Mouse (Mus musculus) forebrain, embryonic 14.5 days (tissue): ENCODE data around the gene Gast. TPM values are rescaled to one million over a fixed set of nuclear protein-coding genes. Genes with fewer than 3 reads are reported as not detected.

Source experiments
- ATAC-seq: fragments of 200-750 bp; cut with Nextera tagmentation; 2 replicates; pipeline ENCODE4 v1.8.0; 2017; ENCODE audit warnings: mild to moderate bottlenecking, moderate library complexity
- DNase-seq: peaks from one replicate; pipeline ENCODE4 v3.0.0-alpha.2; 2015; ENCODE audit warnings: low spot score
- H3K27ac ChIP-seq: fragments of 300-500 bp; sonication (generic); 2 replicates; pipeline ENCODE4 v1.5.1; 2014; ENCODE audit warnings: low read depth, mild to moderate bottlenecking, control low read depth, low read length, moderate library complexity
- H3K27me3 ChIP-seq: fragments of 300-500 bp; sonication (generic); replicated peaks from 2 replicates; pipeline ENCODE4 v1.6.1; 2014; ENCODE audit warnings: low read length, control low read depth, mixed read lengths; ENCODE audit not compliant: control insufficient read depth, insufficient read depth
- H3K36me3 ChIP-seq: fragments of 300-500 bp; sonication (generic); 2 replicates; pipeline ENCODE4 v1.6.1; 2014; ENCODE audit warnings: low read length, control low read depth; ENCODE audit not compliant: control insufficient read depth, insufficient read depth
- H3K4me1 ChIP-seq: fragments of 300-500 bp; sonication (generic); 2 replicates; pipeline ENCODE4 v1.6.1; 2014; ENCODE audit warnings: antibody characterized with exemption, low read length, control low read depth; ENCODE audit not compliant: control insufficient read depth, insufficient read depth
- H3K4me2 ChIP-seq: fragments of 300-500 bp; sonication (generic); 2 replicates; pipeline ENCODE4 v1.6.1; 2014; ENCODE audit warnings: mild to moderate bottlenecking, control low read depth, low read length
- H3K4me3 ChIP-seq: fragments of 300-500 bp; sonication (generic); 2 replicates; pipeline ENCODE4 v1.5.1; 2014; ENCODE audit warnings: low read depth, low read length, control low read depth
- H3K9ac ChIP-seq: fragments of 300-500 bp; sonication (generic); 2 replicates; pipeline ENCODE4 v1.6.1; 2014; ENCODE audit warnings: mild to moderate bottlenecking, low read length, control low read depth, moderate library complexity
- H3K9me3 ChIP-seq: fragments of 300-500 bp; sonication (generic); replicated peaks from 2 replicates; pipeline ENCODE4 v1.6.1; 2016; ENCODE audit warnings: low read length, control low read depth, mixed read lengths; ENCODE audit not compliant: control insufficient read depth
- WGBS: fragments of 180-500 bp; shearing (Covaris S2); extraction: QIAGEN DNeasy Blood & Tissue Kit; methylation state at CpG from one replicate; pipeline ENCODE4 v1.1.7; 2014; 5-methylcytosine and 5-hydroxymethylcytosine counted together
- polyA plus RNA-seq: library from polyadenylated mRNA; unstranded; fragments of >200 nt; fragmentation: Nextera tagmentation; extraction: Ambion mirVana; gene quantifications from 2 replicates; pipeline ENCODE4 v1.2.1, GENCODE M21; 2014

The Gast gene
- polyA plus RNA-seq = 0.43 and 0.93 TPM in 2 replicates

DNA sequence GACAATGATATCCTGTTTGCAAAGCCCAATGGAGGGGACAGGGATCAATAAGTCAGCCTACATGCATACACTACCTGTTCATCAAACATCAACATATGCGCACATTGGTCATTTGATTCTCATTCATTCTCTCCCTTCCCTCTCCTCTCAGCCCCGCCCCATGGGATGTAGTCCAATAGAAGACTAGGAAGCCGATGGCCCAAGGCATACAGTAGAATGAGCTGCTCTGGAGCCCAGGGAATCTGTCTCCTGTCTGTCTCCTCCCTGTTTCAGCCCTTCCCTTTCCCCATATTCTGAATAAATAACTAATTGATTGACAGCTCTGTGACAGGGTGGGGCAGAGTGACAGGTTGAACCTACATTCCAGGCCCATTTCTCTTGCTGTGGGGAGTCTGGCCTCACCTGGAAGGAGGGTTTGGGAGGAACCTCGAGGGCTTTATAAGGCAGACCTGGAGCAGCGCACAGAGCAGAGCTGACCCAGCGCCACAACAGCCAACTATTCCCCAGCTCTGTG is at the start of gene Gast:
Gene Gast (plus strand): TSS at position 464 of the 514 bp plus-strand sequence.
- Histone ChIP-seq H3K27ac (peak within 1 kb of the TSS; percentile 86), H3K9ac (no peak within 1 kb of the TSS), H3K27me3 (no peaks in the 10 kb centered on the region), H3K4me3 (no peak within 1 kb of the TSS), H3K4me2 (no peak within 1 kb of the TSS), H3K9me3 (no peaks in the 10 kb centered on the region), H3K4me1 (peaks cover 20% of the 10 kb centered on the region), H3K36me3 (no peaks in the 10 kb centered on the region)
- DNase-seq (no peak), ATAC-seq (no peak)
- 76% methylated on average over 6 of the region's 6 CpGs for WGBS

DNA sequence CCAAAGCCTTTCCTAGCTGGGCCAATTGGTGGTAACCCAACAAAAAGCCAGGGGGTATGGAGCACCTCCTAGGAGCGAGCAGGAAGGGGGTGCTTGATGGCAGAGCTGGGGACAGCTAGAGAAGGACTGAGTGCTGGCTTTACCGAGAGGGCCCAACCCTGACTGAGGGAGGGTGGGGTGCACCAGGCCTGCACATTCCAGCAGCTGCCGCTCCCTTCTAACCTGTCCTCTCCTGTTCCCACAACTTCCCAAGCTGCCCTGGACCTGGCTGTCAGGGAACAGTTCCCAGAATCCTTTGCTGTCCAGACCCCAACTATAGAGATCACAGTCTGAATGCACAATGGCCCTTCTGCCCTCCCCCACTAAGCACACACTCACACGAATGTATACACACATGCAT is 49.2 kb upstream of the Gast start:
- no peak for ATAC-seq
- no peak overlapping the region for H3K27ac ChIP-seq
- no peaks in the 10 kb centered on the region for H3K27me3 ChIP-seq
- no peak overlapping the region for H3K4me2 ChIP-seq
- H3K9ac ChIP-seq = no peak overlapping the region
- H3K4me3 ChIP-seq = no peak overlapping the region
- no peaks in the 10 kb centered on the region for H3K4me1 ChIP-seq
- H3K9me3 ChIP-seq = no peaks in the 10 kb centered on the region
- WGBS = 81% methylated on average over 4 of the region's 4 CpGs
- no peak for DNase-seq
- H3K36me3 ChIP-seq = no peaks in the 10 kb centered on the region

DNA sequence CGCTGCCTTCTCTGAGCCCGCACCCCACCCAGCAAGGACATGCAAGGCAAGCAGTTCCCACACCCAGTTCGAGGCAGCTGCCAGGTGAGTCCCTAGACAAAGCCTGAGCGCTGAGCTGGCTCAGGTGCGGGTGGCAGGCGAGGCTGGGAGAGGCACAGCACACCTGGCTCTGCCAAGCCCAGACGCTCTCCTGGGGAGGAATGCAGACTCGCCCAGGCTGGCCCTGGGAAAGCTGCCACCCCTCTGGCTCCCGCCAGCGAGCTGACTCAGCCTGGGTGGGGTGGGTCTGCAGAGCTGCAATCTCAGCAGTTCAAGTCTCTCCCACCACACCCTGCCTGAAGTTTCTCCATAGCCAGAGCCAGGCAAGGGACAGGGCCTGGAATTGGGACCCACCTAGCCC is 47.2 kb upstream of the Gast start:
- WGBS = 28% methylated on average over 10 of the region's 10 CpGs
- ATAC-seq (no peak), DNase-seq (no peak)
- Histone ChIP-seq H3K4me1 (no peaks in the 10 kb centered on the region), H3K9me3 (no peaks in the 10 kb centered on the region), H3K9ac (no peak overlapping the region), H3K27me3 (no peaks in the 10 kb centered on the region), H3K4me2 (no peak overlapping the region), H3K4me3 (no peak overlapping the region), H3K27ac (no peak overlapping the region), H3K36me3 (no peaks in the 10 kb centered on the region)

DNA sequence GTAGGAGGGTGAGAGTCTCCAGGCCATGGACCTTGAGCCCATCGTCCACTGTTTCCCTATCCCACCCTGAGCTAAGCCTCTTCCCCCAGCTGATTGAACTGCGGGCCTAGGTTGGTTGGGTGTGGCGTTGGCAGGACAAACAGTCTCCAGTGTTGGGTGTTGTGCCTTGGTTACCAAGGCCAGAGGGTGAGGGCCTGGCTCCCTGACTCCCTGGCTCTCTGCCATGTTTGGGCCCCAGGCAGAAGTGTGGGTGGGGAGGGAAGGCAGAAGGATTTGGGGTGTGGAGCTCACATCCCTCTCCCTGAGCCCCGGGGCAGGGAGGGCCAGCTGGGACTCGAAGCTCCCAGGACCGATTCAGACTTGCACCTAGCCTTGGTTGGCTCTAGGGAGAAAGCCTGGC is 45.3 kb upstream of the Gast start:
- Histone ChIP-seq H3K4me3 (no peak overlapping the region), H3K27me3 (no peaks in the 10 kb centered on the region), H3K9me3 (no peaks in the 10 kb centered on the region), H3K4me2 (no peak overlapping the region), H3K9ac (no peak overlapping the region), H3K4me1 (no peaks in the 10 kb centered on the region; the same call in 1 of the 2 replicates), H3K36me3 (no peaks in the 10 kb centered on the region), H3K27ac (no peak overlapping the region)
- DNase-seq (no peak), ATAC-seq (no peak)
- WGBS = 89% methylated on average over 6 of the region's 6 CpGs

DNA sequence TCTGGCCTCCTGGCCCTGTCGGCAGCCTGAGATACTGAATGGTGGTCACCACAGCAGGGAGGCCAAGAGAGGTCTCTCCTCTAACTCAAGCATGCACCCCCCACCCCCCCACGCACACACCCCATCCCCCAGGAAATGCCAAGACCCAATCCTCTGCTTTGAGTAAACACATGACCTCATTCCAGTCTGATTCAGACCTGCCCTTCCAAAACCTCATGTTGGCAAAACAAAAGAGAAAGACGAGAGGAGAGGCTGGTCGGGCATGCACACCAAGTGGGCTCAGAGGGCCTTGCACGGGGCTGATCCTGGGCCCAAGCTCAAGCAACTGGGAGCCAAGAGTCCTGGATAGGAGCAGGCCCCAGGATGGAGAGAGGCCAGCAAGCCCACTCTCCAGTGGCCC is 44.0 kb upstream of the Gast start:
- Histone ChIP-seq H3K4me1 (no peaks in the 10 kb centered on the region; the same call in 1 of the 2 replicates), H3K36me3 (no peaks in the 10 kb centered on the region), H3K4me2 (no peak overlapping the region), H3K4me3 (no peak overlapping the region), H3K27ac (no peak overlapping the region), H3K9me3 (no peaks in the 10 kb centered on the region), H3K9ac (no peak overlapping the region), H3K27me3 (no peaks in the 10 kb centered on the region)
- WGBS = 15% methylated on average over 5 of the region's 5 CpGs
- 0 out of 2 replicates have a peak, but pooled peaks have one; percentile 27 for ATAC-seq
- DNase-seq = no peak

DNA sequence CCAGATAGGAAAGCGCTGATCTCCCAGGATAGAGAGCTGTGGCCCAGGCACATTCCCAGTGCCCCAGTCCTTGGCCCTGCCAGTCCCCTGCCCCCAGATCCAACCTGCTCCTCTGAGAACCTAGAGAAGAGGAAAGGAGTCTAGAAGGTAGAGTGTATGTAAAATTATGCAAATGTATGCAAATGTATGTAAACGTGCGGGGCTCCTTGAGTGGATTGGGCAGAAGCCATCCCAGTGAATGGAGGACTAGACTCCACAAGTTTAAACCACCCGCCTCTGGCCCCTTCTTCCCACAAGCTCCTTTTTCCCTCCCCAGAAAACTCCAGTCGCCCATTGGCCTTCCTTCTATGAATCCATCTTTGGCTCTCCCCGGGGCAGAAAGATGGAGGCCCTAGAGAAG is 41.3 kb upstream of the Gast start:
- Histone ChIP-seq H3K36me3 (no peaks in the 10 kb centered on the region), H3K9me3 (no peaks in the 10 kb centered on the region), H3K9ac (no peak overlapping the region), H3K4me1 (no peaks in the 10 kb centered on the region; the same call in 1 of the 2 replicates), H3K27ac (no peak overlapping the region), H3K27me3 (no peaks in the 10 kb centered on the region), H3K4me2 (no peak overlapping the region), H3K4me3 (no peak overlapping the region)
- WGBS = 19% methylated on average over 6 of the region's 6 CpGs
- peak; percentile 60 for DNase-seq
- peak; percentile 73 for ATAC-seq

DNA sequence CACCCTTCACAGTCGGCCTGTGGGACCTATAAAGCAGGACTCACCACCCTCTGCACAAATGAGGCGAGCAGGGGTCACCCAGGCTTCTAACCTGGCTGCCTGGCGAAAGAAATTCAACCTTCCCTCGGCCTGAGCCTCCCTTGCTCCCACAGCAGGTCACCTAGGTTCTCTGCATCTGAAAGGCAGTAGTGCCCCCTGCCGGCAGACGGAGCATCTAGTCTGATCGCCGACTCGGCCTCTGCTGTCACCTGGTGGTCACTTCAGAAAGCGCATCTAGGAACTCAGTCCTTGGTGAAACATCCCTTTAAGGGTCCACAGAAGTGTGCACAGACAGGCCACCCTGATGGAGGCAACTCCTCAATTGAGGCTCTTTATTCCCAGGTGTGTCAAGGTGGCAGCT is 38.9 kb upstream of the Gast start:
- no peak overlapping the region for H3K9ac ChIP-seq
- no peaks in the 10 kb centered on the region; the same call in 1 of the 2 replicates for H3K4me1 ChIP-seq
- no peak overlapping the region for H3K27ac ChIP-seq
- H3K4me3 ChIP-seq = no peak overlapping the region
- H3K9me3 ChIP-seq = no peaks in the 10 kb centered on the region
- 0 out of 2 replicates have a peak overlapping the region, but pooled peaks have one; percentile 18 for H3K4me2 ChIP-seq
- DNase-seq = peak; percentile 89
- no peaks in the 10 kb centered on the region for H3K27me3 ChIP-seq
- ATAC-seq = peak; percentile 42; the same call in 1 of the 2 replicates
- 3% methylated on average over 10 of the region's 10 CpGs for WGBS
- H3K36me3 ChIP-seq = no peaks in the 10 kb centered on the region

DNA sequence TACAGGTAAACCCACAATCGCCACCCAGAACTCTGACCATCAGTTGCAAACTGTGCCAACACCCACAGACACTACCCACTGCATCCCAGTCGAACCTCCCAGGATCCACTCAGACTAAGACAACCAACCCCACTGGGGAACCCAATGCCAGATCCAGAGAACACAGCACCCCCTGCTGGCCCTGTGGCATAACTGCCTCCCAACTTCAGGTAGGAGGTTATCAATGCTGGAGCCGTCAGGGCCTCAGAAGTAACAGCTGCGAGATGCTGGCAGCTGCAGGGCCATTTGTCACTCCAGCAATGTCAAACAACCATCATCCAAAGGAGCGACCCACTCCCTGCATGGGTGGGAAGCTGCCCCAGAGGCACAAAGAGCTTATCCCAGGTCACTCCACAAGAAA is 36.4 kb upstream of the Gast start:
- Histone ChIP-seq H3K36me3 (no peaks in the 10 kb centered on the region), H3K4me1 (no peaks in the 10 kb centered on the region; the same call in 1 of the 2 replicates), H3K27me3 (no peaks in the 10 kb centered on the region), H3K9me3 (no peaks in the 10 kb centered on the region), H3K4me3 (no peak overlapping the region), H3K9ac (no peak overlapping the region), H3K27ac (no peak overlapping the region), H3K4me2 (peak overlapping the region; percentile 33; the same call in 1 of the 2 replicates)
- no peak for ATAC-seq
- 39% methylated on average over 5 of the region's 5 CpGs for WGBS
- no peak for DNase-seq

DNA sequence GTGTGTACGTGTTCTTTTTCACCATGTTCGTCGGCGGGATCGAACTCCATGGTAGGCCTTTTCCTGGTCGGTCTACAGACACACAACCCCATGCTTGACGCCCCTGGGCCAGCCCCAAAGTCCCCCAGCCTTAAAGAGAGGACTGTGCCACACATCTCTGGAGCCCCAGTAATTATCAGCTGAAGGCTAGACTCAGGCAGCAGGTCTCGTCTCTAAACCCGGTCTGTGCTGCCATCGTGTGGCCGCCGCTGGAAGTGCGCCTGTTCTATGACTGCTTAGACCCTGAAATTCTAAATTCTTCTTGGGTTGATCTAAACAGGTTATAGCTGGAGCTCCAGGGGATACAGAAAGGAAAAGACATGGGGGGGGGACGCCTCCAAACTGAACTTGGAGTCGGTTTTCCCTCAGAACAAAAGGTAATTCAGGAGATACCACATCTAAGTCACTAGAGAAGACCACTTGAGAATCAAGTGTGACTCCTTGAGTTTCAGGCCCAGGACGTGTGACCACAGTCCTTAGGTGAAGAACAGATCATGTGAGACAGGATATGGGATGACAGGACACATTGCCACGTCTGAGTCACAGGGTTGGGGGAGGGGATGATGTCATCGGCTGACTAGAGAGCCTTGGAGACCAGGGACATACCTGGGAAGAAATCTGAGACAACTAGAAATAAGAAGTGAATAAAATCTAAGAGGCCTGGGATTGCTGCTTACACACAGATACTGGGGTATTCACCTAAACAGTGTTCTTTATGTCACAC is 35.8 kb upstream of the Gast start:
- H3K4me2 ChIP-seq = peak overlapping the region; percentile 33; the same call in 1 of the 2 replicates
- H3K27me3 ChIP-seq = no peaks in the 10 kb centered on the region
- DNase-seq = peak; percentile 81
- H3K4me3 ChIP-seq = no peak overlapping the region
- H3K27ac ChIP-seq = no peak overlapping the region
- H3K36me3 ChIP-seq = no peaks in the 10 kb centered on the region
- WGBS = 24% methylated on average over 18 of the region's 18 CpGs
- H3K4me1 ChIP-seq = no peaks in the 10 kb centered on the region
- peak; percentile 78 for ATAC-seq
- no peaks in the 10 kb centered on the region for H3K9me3 ChIP-seq
- H3K9ac ChIP-seq = no peak overlapping the region
